Mouse (Mus musculus) ES-E14 (cell line): ENCODE measurements around the gene Erv3.

Source experiments
- MAFK ChIP-seq: IDR thresholded peaks from 2 replicates; pipeline ENCODE4 v1.6.1; 2014; ENCODE audit warnings: mild to moderate bottlenecking, low read depth, low read length, inconsistent platforms; ENCODE audit not compliant: insufficient read depth
- ZNF384 ChIP-seq: IDR thresholded peaks from 2 replicates; pipeline ENCODE4 v1.6.1; 2012; ENCODE audit warnings: low read depth, low read length, inconsistent platforms

DNA sequence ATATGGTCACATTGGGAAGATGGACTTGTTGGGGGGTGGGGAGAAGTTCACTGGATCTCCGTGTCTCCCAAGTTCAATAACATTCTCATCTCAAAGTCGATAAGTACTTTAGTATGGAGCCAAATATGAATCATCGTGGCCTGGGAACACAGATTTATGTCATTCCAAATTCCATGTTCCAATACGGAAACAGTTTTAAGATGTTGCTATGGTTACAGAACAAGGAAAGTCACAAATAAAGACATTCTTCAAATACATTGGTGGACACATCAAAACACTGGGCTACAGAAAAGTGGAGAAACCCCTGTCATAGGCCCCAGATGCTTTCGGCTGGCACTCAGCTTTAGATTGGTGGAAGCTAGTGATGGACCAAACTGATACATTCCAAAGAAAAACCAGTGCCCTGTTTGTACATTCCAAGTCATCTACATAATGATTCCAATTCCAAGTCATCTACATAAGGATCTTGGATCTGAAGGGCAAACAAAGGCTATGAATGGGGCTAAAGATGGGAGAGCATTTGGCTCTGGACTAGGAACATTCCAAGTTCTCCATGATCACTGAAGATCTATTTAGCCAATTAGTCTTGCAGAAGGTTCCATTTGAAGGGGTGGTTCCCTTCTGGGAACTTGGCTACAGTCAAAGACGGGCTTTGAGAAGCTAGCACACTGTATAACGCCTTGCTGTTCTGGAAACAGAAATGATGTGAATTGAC lies 17.2 kb upstream of the Erv3 start:
- TF ChIP-seq ZNF384 (no peak), MAFK (no peak)
